Mouse (Mus musculus) limb, embryonic 14.5 days (tissue): Measurements from ENCODE around the gene B4galt5. TPM values are rescaled to one million over a fixed set of nuclear protein-coding genes. Genes with fewer than 3 reads are reported as not detected.

Experiments
- ATAC-seq: fragments of 200-750 bp; cut with Nextera tagmentation; 2 replicates; pipeline ENCODE4 v1.8.0; 2017; ENCODE audit warnings: low read depth, moderate number of reproducible peaks, moderate TSS enrichment; ENCODE audit not compliant: low FRiP score
- DNase-seq: peaks from one replicate; pipeline ENCODE4 v3.0.0-alpha.2; 2015; ENCODE audit warnings: low spot score
- H3K27ac ChIP-seq: fragments of 300-500 bp; sonication (generic); replicated peaks from 2 replicates; pipeline ENCODE4 v1.5.1; 2014; ENCODE audit warnings: low read depth, mild to moderate bottlenecking, low read length, moderate library complexity, mixed read lengths
- H3K27me3 ChIP-seq: fragments of 300-500 bp; sonication (generic); 2 replicates; pipeline ENCODE4 v1.6.1; 2014; ENCODE audit warnings: low read length, mixed read lengths; ENCODE audit not compliant: control insufficient read depth, insufficient read depth
- H3K36me3 ChIP-seq: fragments of 300-500 bp; sonication (generic); 2 replicates; pipeline ENCODE4 v1.6.1; 2014; ENCODE audit warnings: mild to moderate bottlenecking, low read length, moderate library complexity, mixed read lengths; ENCODE audit not compliant: control insufficient read depth, insufficient read depth
- H3K4me1 ChIP-seq: fragments of 300-500 bp; sonication (generic); 2 replicates; pipeline ENCODE4 v1.6.1; 2014; ENCODE audit warnings: antibody characterized with exemption, low read length, mixed read lengths; ENCODE audit not compliant: control insufficient read depth, insufficient read depth
- H3K4me2 ChIP-seq: fragments of 300-500 bp; sonication (generic); replicated peaks from 2 replicates; pipeline ENCODE4 v1.6.1; 2014; ENCODE audit warnings: low read depth, mild to moderate bottlenecking, low read length, moderate library complexity; ENCODE audit not compliant: severe bottlenecking
- H3K4me3 ChIP-seq: fragments of 300-500 bp; sonication (generic); replicated peaks from 2 replicates; pipeline ENCODE4 v1.5.1; 2014; ENCODE audit warnings: low read length
- H3K9ac ChIP-seq: fragments of 300-500 bp; sonication (generic); 2 replicates; pipeline ENCODE4 v1.6.1; 2014; ENCODE audit warnings: mild to moderate bottlenecking, low read depth, low read length, moderate library complexity; ENCODE audit not compliant: severe bottlenecking
- H3K9me3 ChIP-seq: fragments of 300-500 bp; sonication (generic); 2 replicates; pipeline ENCODE4 v1.6.1; 2016; ENCODE audit warnings: low read length; ENCODE audit not compliant: control insufficient read depth
- POLR2A ChIP-seq: fragments of 200-500 bp; IDR thresholded peaks from 2 replicates; pipeline ENCODE4 v1.8.0; 2012; ENCODE audit warnings: inconsistent platforms, mild to moderate bottlenecking, moderate library complexity, borderline replicate concordance; ENCODE audit not compliant: insufficient read depth, insufficient read length; ENCODE audit errors: extremely low read depth
- WGBS: fragments of 180-500 bp; shearing (Covaris S2); extraction: QIAGEN DNeasy Blood & Tissue Kit; methylation state at CpG from one replicate; pipeline ENCODE4 v1.1.7; 2014; 5-methylcytosine and 5-hydroxymethylcytosine counted together
- polyA plus RNA-seq, 2 experiments: library from polyadenylated mRNA; depleted of rRNA in 1 of 2; stranded (reverse) in 1 of 2; unstranded in 1 of 2; fragments of >200 nt; fragmentation: Nextera tagmentation in 1 of 2; extraction: Ambion mirVana in 1 of 2; gene quantifications; 2 replicates each; pipeline versions ENCODE4 v1.2.1 to v1.2.3; 2012 to 2014

B4galt5 gene
- polyA plus RNA-seq, 2 experiments, result 23.2 to 23.6 TPM

DNA sequence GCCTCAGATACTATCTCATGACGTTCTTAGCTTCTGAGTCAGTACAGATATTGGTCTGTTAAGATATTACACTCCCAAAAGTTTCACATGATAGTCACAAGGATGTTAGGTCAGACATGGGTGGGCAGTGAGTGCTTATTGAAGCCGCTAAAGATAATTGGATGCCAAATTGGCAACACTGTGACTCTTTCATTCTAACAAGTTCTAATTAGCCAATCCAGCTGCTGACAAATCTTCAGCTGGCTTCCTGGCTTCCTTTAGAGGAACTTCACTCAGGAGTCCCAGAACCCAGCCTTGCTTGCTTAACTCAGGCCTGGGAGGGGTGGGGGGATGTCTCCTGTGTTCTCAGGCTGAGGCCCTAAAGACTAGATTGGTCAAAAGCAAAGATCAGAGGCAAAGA, 9.5 kb upstream of the B4galt5 start:
- TF ChIP-seq POLR2A, result no peak
- Histone ChIP-seq H3K4me2 (no peak overlapping the region), H3K9me3 (no peaks in the 10 kb centered on the region), H3K4me3 (no peak overlapping the region), H3K4me1 (no peaks in the 10 kb centered on the region), H3K27me3 (no peaks in the 10 kb centered on the region), H3K36me3 (no peaks in the 10 kb centered on the region), H3K27ac (no peak overlapping the region), H3K9ac (no peak overlapping the region)
- DNase-seq, result no peak
- ATAC-seq, result no peak
- WGBS, result 75% methylated on average over 2 of the region's 2 CpGs

DNA sequence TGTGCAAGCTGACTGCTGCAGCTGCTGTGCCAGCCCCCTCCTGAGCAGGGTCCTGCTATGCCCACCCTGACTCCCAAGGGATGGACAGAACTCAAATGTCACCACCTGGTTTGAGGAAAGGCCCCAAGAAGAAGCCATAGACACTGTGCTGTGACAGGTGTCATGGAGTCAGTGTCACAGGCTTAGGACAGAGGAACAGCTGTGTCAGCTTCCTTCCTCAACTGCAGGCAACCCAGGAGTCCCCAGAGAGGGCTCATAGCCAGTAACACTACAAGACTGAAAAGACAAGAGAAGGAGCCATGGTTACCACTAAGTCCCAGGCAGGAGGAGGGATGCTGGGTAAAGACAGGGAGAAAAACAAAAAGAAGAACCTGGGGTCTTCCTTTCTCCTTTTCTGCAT, 7.9 kb upstream of the B4galt5 start:
- no peaks in the 10 kb centered on the region for H3K36me3 ChIP-seq
- H3K27me3 ChIP-seq, result no peaks in the 10 kb centered on the region
- H3K4me3 ChIP-seq, result no peak overlapping the region
- H3K4me1 ChIP-seq, result no peaks in the 10 kb centered on the region
- H3K9ac ChIP-seq, result no peak overlapping the region
- H3K9me3 ChIP-seq, result no peaks in the 10 kb centered on the region
- DNase-seq (peak; percentile 32), ATAC-seq (no peak; the same call in 1 of the 2 replicates)
- H3K27ac ChIP-seq, result no peak overlapping the region
- no peak overlapping the region for H3K4me2 ChIP-seq
- no peak for TF ChIP-seq POLR2A

DNA sequence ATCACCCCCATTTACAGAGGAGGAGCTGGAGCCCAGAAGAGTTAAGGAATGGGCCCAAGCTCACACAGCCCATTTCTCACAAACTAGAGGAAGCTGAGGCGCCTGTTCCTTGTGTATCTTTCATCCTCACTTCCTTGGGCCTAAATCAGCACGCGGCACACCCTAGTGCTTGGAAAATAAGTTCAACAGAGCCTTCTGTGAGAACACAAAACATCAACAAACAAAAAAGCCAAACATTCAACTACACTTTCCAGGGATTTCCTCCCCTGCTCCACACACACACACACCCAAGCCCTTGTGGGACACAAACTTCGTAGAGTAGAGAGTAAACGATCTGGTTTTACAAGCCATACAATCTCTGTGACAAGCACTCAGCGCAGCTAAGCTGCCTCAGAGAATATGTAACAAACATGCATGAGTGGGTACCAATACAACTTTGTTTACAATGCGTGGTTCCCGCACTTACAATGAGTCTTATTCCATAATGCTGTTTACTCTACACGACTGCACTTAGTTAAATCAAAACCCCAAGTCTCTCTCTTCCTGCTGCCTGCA, 5.7 kb upstream of the B4galt5 start:
- Histone ChIP-seq H3K4me3 (no peak overlapping the region), H3K4me2 (no peak overlapping the region), H3K4me1 (no peaks in the 10 kb centered on the region), H3K9me3 (no peaks in the 10 kb centered on the region), H3K9ac (no peak overlapping the region), H3K27me3 (no peaks in the 10 kb centered on the region), H3K27ac (no peak overlapping the region), H3K36me3 (no peaks in the 10 kb centered on the region)
- ATAC-seq, result no peak
- DNase-seq, result no peak
- WGBS, result 64% methylated on average over 9 of the region's 9 CpGs
- TF ChIP-seq POLR2A, result no peak

DNA sequence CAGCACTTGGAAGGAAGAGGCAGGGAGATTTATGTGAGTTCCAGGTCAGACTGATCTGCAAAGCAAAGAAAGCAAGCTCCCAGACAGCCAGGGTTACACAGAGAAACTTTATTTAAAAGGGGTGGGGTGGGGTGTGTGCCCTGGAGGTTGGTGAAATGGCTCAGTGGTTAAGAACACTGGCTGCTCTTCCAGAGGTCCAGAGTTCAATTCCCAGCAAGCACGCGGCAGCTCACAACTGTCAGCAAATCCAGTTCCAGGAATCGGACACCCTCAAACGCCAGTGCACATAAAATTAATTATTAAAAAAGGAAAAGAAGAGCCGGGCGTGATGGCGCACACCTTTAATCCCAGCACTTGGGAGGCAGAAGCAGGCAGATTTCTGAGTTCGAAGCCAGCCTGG, 5.1 kb upstream of the B4galt5 start:
- H3K36me3 ChIP-seq, result no peaks in the 10 kb centered on the region
- H3K4me1 ChIP-seq, result no peaks in the 10 kb centered on the region
- H3K9ac ChIP-seq, result no peak overlapping the region
- ATAC-seq (no peak), DNase-seq (no peak)
- no peak overlapping the region for H3K4me2 ChIP-seq
- no peaks in the 10 kb centered on the region for H3K9me3 ChIP-seq
- H3K27ac ChIP-seq, result no peak overlapping the region
- WGBS, result 88% methylated on average over 8 of the region's 8 CpGs
- no peak for TF ChIP-seq POLR2A
- H3K4me3 ChIP-seq, result no peak overlapping the region
- H3K27me3 ChIP-seq, result no peaks in the 10 kb centered on the region

- H3K4me3 ChIP-seq, result no peak overlapping the region
- ATAC-seq (no peak), DNase-seq (no peak)
- no peak overlapping the region for H3K9ac ChIP-seq
- WGBS, result 60% methylated on average over 6 of the region's 6 CpGs
- no peaks in the 10 kb centered on the region for H3K27me3 ChIP-seq
- H3K9me3 ChIP-seq, result no peaks in the 10 kb centered on the region
- no peak for TF ChIP-seq POLR2A
- no peak overlapping the region for H3K27ac ChIP-seq
- H3K4me1 ChIP-seq, result 0 out of 2 replicates have a peak, but pooled peaks cover 7% of the 10 kb centered on the region
- no peaks in the 10 kb centered on the region for H3K36me3 ChIP-seq
- H3K4me2 ChIP-seq, result no peak overlapping the region
Observed at GRCm38 (mm10) chr2:167352496-167352895, 3.5 kb upstream of the B4galt5 start.
